Comparison of ENCODE assay signal across 25 mouse cellular contexts in genomic region chr9:14726005-14726404, GRCm38 (mm10). TPM values are rescaled to one million over a fixed set of nuclear protein-coding genes. Genes with fewer than 3 reads are reported as not detected.
A peak's percentile ranks its signal among the peaks of the same experiment; 100 is the strongest.
DNase-seq lines count a peak whose midpoint lies in the region; ATAC-seq and TF ChIP-seq lines count a peak whose summit lies in the region.
"Had no signal": no experiment of that assay in that cellular context is flagged by ENCODE, and none has a peak within 500 bp of the region (broad histone marks: within the 10 kb centered on the region; RNA-seq: fewer than 3 reads in every experiment).

No protein-coding gene starts in this region.

- no peak overlapping the region for H3K4me2 ChIP-seq in lung, embryonic 16.5 days (ENCODE audit: low read depth, low read length)

- no peaks in the 10 kb centered on the region for H3K36me3 ChIP-seq in lung, embryonic 16.5 days (ENCODE audit: control insufficient read depth, insufficient read depth, low read length)

- CTCF ChIA-PET in Patski (lab: Charles Lee), result interaction anchor here (1.7 kb wide), 1 partner anchor 39 kb away, joined by 4 read pairs; no protein-coding TSS in a partner anchor

- TF ChIP-seq CTCF in Patski (IDR thresholded peaks at IDR 0.05), result no peak

- H3K4me1 ChIP-seq in lung, embryonic 16.5 days (replicated peaks; ENCODE audit: control insufficient read depth, insufficient read depth, low read length), result peaks cover 4% of the 10 kb centered on the region

- no peak overlapping the region for H3K27ac ChIP-seq in lung, embryonic 16.5 days (ENCODE audit: low read length)

- ATAC-seq in lung, embryonic 16.5 days (ENCODE audit: low read depth), result 0 out of 2 replicates have a peak, but pooled peaks have one; percentile 20
- ATAC-seq in Patski, result peak; percentile 96
- ATAC-seq: activated CD4-positive, CD25-positive, alpha-beta regulatory T cell, adult 4 months; CD4-positive, CD25-positive, alpha-beta regulatory T cell, adult 4 months had no signal

- 72% methylated on average over 6 of the region's 6 CpGs for WGBS in lung, embryonic 16.5 days

- POLR2A ChIA-PET in Patski (lab: Charles Lee), result no interaction called here

- no peak overlapping the region for H3K4me3 ChIP-seq in lung, embryonic 16.5 days (ENCODE audit: low read length)

- intact Hi-C loops in heart, postnatal 25 days (cut with DNase I), result no loop called here

- DNase-seq in heart, adult 11 months, result peak; percentile 72
- no peak for DNase-seq in heart, postnatal 25 days (ENCODE audit: low spot score)
- no peak for DNase-seq in lung, postnatal 4 days
- DNase-seq in Patski (ENCODE audit: low read depth, low spot score), result peak; percentile 25
- DNase-seq in kidney, adult 18-20 months, result no peak
- DNase-seq: adrenal gland, adult 2 months; adrenal gland, adult 8-10 months; adrenal gland, postnatal 10 days; adrenal gland, postnatal 14 days; adrenal gland, postnatal 25 days; adrenal gland, postnatal 36 days; B cell, adult 2 months; cerebellum, adult 11 months; cerebellum, adult 11-12 months; cerebellum, adult 18-20 months; cerebellum, adult 2 months had no signal

- in situ Hi-C loops in Patski (cut with MboI; ENCODE audit: low pct_unique_long_range_greater_than_20kb), result no loop called here

- no peaks in the 10 kb centered on the region for H3K27me3 ChIP-seq in lung, embryonic 16.5 days (ENCODE audit: control insufficient read depth, insufficient read depth, low read depth, low read length)
- H3K27me3 ChIP-seq in Patski, result no peaks in the 10 kb centered on the region
- H3K27me3 ChIP-seq: CH12.LX had no signal

- no peak overlapping the region for H3K9ac ChIP-seq in lung, embryonic 16.5 days (ENCODE audit: low read length)

- H3K9me3 ChIP-seq in lung, embryonic 16.5 days (ENCODE audit: control insufficient read depth, low read length), result no peaks in the 10 kb centered on the region
- H3K9me3 ChIP-seq: G1E had no signal

RNA-seq across cellular contexts. Expression of gene Piwil4, which starts 14.5 kb away (rescaled TPM):
- under 1 TPM in 1 of 2 experiments, not detected in 1; 0.10 TPM for total RNA-seq in heart, postnatal 25 days (2021)
- 0.48 and 0.74 TPM in 2 replicates for polyA plus RNA-seq in lung, embryonic 16.5 days (2015; fragmentation: Nextera tagmentation; extraction: Ambion mirVana)
- 0.17 TPM for polyA plus RNA-seq in Patski (2021)
- total RNA-seq: adrenal gland, postnatal 14 days had no signal

RNA-seq across cellular contexts. Expression of gene Fut4, which starts 26.2 kb away (rescaled TPM):
- total RNA-seq in heart, postnatal 25 days (2021), result under 1 TPM; 0.39 to 0.52 TPM
- 2.5 and 3.2 TPM in 2 replicates for polyA plus RNA-seq in lung, embryonic 16.5 days (2015; fragmentation: Nextera tagmentation; extraction: Ambion mirVana)
- 0.03 TPM for polyA plus RNA-seq in Patski (2021)
- total RNA-seq: CH12.LX had no signal
- polyA plus RNA-seq: G1E had no signal

RNA-seq across cellular contexts. Expression of gene 1700012B09Rik, which starts 44.8 kb away (rescaled TPM):
- total RNA-seq in heart, postnatal 25 days (2021), result not detected
- 7.7 and 11.7 TPM in 2 replicates for polyA plus RNA-seq in lung, embryonic 16.5 days (2015; fragmentation: Nextera tagmentation; extraction: Ambion mirVana)
- polyA plus RNA-seq in Patski (2021), result not detected
- total RNA-seq: adrenal gland, adult 18-20 months; adrenal gland, adult 2 months; adrenal gland, adult 8-10 months; adrenal gland, postnatal 10 days; adrenal gland, postnatal 14 days; adrenal gland, postnatal 25 days; adrenal gland, postnatal 36 days; adrenal gland, postnatal 4 days; CH12.LX; ES-E14; G1E; MEL had no signal
- polyA plus RNA-seq: activated CD4-positive, CD25-positive, alpha-beta regulatory T cell, adult 4 months; adrenal gland, adult 2 months; CD4-positive, CD25-positive, alpha-beta regulatory T cell, adult 4 months; G1E had no signal

RNA-seq across cellular contexts. Expression of gene Mre11a, which starts 58.4 kb away (rescaled TPM):
- total RNA-seq in heart, postnatal 25 days (2021), result 10 to 100 TPM in 1 of 2 experiments, 1 to 10 TPM in 1; 6.7 to 12.8 TPM
- 23.2 and 26.6 TPM in 2 replicates for polyA plus RNA-seq in lung, embryonic 16.5 days (2015; fragmentation: Nextera tagmentation; extraction: Ambion mirVana)
- polyA plus RNA-seq in Patski (2021), result 16.5 TPM

RNA-seq across cellular contexts. Expression of gene Ankrd49, which starts 58.7 kb away (rescaled TPM):
- total RNA-seq in heart, postnatal 25 days (2021), result 1 to 10 TPM; 7.5 to 8.1 TPM
- polyA plus RNA-seq in lung, embryonic 16.5 days (2015; fragmentation: Nextera tagmentation; extraction: Ambion mirVana), result 33.0 and 37.0 TPM in 2 replicates
- 13.5 TPM for polyA plus RNA-seq in Patski (2021)

Comparison
In these comparisons a context has a peak if more than half of its experiments do, and no peak if none do; other contexts are left out.
1. DNase-seq: peak in heart, adult 11 months (single experiment) and Patski (single experiment); none in heart, postnatal 25 days (single experiment), lung, postnatal 4 days (0 of 2) and kidney, adult 18-20 months (single experiment).